Mouse (Mus musculus): ENCODE measurements at regions not wholly inside any gene's neighbourhood (a gene's known extent, or its start where the extent isn't known, plus 50 kb on each side); places are given as distances from the start of the nearest gene placed in this dataset.

DNA sequence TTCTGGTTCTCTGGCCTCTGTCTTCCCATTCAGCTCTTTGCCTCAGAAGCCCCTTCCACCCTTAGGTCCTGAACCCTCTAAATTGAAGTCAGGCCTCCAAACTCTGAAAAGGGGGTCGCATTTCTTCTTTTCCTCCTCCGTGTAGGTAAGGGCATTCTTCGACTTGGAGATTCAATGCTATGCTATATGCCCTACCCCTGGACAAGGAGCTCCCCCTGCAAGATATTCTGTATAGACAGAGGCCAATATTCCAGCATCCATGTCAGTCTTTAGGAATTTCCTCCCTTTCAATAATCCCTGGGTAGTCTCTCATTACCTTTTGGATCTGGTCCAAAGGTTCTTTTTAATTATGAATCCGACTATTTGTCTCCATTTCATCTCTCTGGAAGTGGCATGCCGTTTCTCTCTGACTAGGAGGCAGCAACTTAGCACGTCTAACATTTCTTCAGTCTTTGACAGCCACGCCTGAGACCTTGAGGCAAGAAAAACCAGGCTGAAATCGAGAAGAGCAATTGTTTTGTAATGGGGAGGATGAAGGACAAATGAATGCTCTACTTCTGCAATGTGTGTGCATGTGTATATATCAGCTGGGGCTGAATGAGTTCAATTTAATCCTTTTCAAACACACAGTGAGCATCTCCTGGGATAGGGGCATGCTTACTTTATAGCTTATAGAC lies 921.7 kb upstream of the Lrrc6 start:
- H3K36me3 ChIP-seq (replicated peaks; ENCODE audit: control insufficient read depth, insufficient read depth, low read depth, low read length) = no peaks in the 10 kb centered on the region
- no peak overlapping the region for H3K4me3 ChIP-seq (ENCODE audit: low read depth, low read length)
- WGBS = 58% methylated on average over 8 of the region's 8 CpGs
- no peaks in the 10 kb centered on the region for H3K27me3 ChIP-seq (ENCODE audit: control insufficient read depth, insufficient read depth, low read length)
- no peak overlapping the region for H3K4me2 ChIP-seq (ENCODE audit: low read depth, low read length)
- H3K27ac ChIP-seq (replicated peaks; ENCODE audit: low read depth, low read length) = no peak overlapping the region
- no peak overlapping the region for H3K9ac ChIP-seq (replicated peaks; ENCODE audit: low read length)
- ATAC-seq (replicated peaks; ENCODE audit: insufficient number of reproducible peaks, low FRiP score, low TSS enrichment, low read depth) (peak; percentile 65), DNase-seq (ENCODE audit: low spot score) (peak; percentile 51)
- H3K9me3 ChIP-seq (replicated peaks; ENCODE audit: control insufficient read depth, low read length) = no peaks in the 10 kb centered on the region
- H3K4me1 ChIP-seq (ENCODE audit: control insufficient read depth, insufficient read depth, low read length) = no peaks in the 10 kb centered on the region

DNA sequence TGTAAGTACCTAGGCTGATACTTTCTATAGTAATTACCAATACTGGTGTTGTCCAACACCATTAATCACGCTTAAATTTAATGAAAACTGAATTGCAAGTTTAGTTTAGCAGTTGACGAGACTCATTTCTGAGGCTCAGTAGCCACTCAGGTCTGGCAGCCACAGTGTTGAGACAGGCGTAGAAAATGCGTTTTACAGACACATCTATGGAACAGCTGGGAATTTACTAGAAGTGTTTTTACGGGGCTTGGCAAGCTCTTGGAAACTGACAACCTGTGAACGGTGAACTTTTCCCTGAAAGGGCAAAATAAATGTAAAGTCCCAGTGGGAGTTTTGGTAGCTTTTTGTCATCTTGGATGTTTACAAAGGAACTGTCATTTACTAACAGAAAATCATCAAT lies 920.1 kb upstream of the Lrrc6 start:
- 68% methylated on average over 6 of the region's 6 CpGs for WGBS

DNA sequence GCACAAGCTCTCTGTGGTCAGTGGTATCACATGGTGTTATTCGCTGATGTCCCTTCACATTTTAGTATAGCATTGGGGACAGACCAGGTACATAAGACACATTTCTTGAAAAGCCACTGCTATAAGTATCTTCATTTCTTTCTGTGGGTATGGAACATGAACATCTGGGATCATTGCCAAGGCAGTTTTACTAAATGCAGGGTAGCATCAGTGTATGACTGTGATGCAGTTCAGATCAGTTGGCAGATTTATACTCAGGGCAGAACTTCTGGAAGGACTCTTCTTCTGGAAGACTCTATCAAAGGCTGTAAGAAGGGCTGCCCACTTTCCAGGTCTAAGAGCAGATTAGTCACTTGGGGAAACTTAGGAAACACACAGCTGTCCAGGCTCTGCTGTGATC lies 919.0 kb upstream of the Lrrc6 start:
- Histone ChIP-seq H3K4me2 (ENCODE audit: low read depth, low read length) (no peak overlapping the region), H3K27ac (replicated peaks; ENCODE audit: low read depth, low read length) (no peak overlapping the region), H3K4me1 (ENCODE audit: control insufficient read depth, insufficient read depth, low read length) (no peaks in the 10 kb centered on the region), H3K9me3 (replicated peaks; ENCODE audit: control insufficient read depth, low read length) (no peaks in the 10 kb centered on the region), H3K27me3 (ENCODE audit: control insufficient read depth, insufficient read depth, low read length) (no peaks in the 10 kb centered on the region), H3K4me3 (ENCODE audit: low read depth, low read length) (no peak overlapping the region), H3K36me3 (replicated peaks; ENCODE audit: control insufficient read depth, insufficient read depth, low read depth, low read length) (no peaks in the 10 kb centered on the region), H3K9ac (replicated peaks; ENCODE audit: low read length) (no peak overlapping the region)
- DNase-seq (ENCODE audit: low spot score) (no peak), ATAC-seq (replicated peaks; ENCODE audit: insufficient number of reproducible peaks, low FRiP score, low TSS enrichment, low read depth) (no peak)
- 88% methylated on average over 1 of the region's 1 CpGs for WGBS

More for the DNA sequence above, 920.1 kb upstream of the Lrrc6 start:
- Histone ChIP-seq H3K4me1 (ENCODE audit: control insufficient read depth, insufficient read depth, low read length) (no peaks in the 10 kb centered on the region), H3K27ac (replicated peaks; ENCODE audit: low read depth, low read length) (no peak overlapping the region), H3K36me3 (replicated peaks; ENCODE audit: control insufficient read depth, insufficient read depth, low read depth, low read length) (no peaks in the 10 kb centered on the region), H3K4me3 (ENCODE audit: low read depth, low read length) (no peak overlapping the region), H3K9ac (replicated peaks; ENCODE audit: low read length) (no peak overlapping the region), H3K27me3 (ENCODE audit: control insufficient read depth, insufficient read depth, low read length) (no peaks in the 10 kb centered on the region), H3K4me2 (ENCODE audit: low read depth, low read length) (no peak overlapping the region), H3K9me3 (replicated peaks; ENCODE audit: control insufficient read depth, low read length) (no peaks in the 10 kb centered on the region)
- ATAC-seq (replicated peaks; ENCODE audit: insufficient number of reproducible peaks, low FRiP score, low TSS enrichment, low read depth) = no peak
- DNase-seq (ENCODE audit: low spot score) = no peak

DNA sequence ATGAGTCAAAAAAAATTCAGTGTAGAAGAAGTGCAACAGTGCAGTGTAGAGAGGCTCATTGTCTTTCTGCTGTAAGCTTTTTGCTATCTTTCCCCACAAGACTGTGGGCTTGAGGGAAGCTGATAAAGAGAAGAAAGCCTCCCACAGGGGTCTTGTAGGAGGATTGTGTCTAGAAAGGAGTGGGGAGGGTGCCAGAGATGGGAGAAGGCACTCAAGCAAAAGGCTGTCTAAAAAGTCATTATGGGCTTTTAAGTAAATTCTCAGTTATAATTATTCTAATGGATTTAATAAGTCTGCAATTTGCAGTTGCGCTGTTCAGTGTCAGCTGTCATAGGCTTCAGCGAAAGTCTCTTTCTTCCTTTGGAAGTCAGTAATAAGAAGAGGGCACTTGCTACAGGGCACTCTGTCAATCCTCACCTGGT lies 917.0 kb upstream of the Lrrc6 start:
- Histone ChIP-seq H3K27me3 (ENCODE audit: control insufficient read depth, insufficient read depth, low read length) (no peaks in the 10 kb centered on the region), H3K9me3 (replicated peaks; ENCODE audit: control insufficient read depth, low read length) (no peaks in the 10 kb centered on the region), H3K9ac (replicated peaks; ENCODE audit: low read length) (no peak overlapping the region), H3K4me1 (ENCODE audit: control insufficient read depth, insufficient read depth, low read length) (no peaks in the 10 kb centered on the region), H3K27ac (replicated peaks; ENCODE audit: low read depth, low read length) (no peak overlapping the region), H3K4me3 (ENCODE audit: low read depth, low read length) (no peak overlapping the region), H3K36me3 (replicated peaks; ENCODE audit: control insufficient read depth, insufficient read depth, low read depth, low read length) (no peaks in the 10 kb centered on the region), H3K4me2 (ENCODE audit: low read depth, low read length) (no peak overlapping the region)
- WGBS = 66% methylated on average over 2 of the region's 2 CpGs
- ATAC-seq (replicated peaks; ENCODE audit: insufficient number of reproducible peaks, low FRiP score, low TSS enrichment, low read depth) (no peak), DNase-seq (ENCODE audit: low spot score) (no peak)

DNA sequence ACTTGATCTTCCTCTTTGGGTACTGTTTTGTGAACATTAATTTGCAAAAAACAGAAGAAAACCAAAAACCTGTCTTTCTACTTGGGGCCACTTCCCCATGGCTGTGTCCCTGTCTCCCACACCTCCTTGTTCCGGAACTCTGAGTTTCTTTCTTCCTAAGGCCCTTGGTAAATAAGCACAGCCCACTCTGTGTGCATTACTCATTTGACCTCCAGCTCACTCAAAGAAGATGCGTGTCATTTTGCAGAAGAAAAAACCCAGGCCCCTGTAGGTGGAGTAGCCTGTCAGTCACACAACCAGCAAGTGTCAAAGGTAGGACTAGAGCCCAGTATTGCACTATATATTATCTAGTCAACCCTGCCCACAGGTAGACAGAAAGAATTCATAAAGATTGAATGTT lies 915.1 kb upstream of the Lrrc6 start:
- Histone ChIP-seq H3K27me3 (ENCODE audit: control insufficient read depth, insufficient read depth, low read length) (no peaks in the 10 kb centered on the region), H3K9ac (replicated peaks; ENCODE audit: low read length) (no peak overlapping the region), H3K4me2 (ENCODE audit: low read depth, low read length) (no peak overlapping the region), H3K4me3 (ENCODE audit: low read depth, low read length) (no peak overlapping the region), H3K36me3 (replicated peaks; ENCODE audit: control insufficient read depth, insufficient read depth, low read depth, low read length) (no peaks in the 10 kb centered on the region), H3K9me3 (replicated peaks; ENCODE audit: control insufficient read depth, low read length) (no peaks in the 10 kb centered on the region), H3K27ac (replicated peaks; ENCODE audit: low read depth, low read length) (no peak overlapping the region), H3K4me1 (ENCODE audit: control insufficient read depth, insufficient read depth, low read length) (no peaks in the 10 kb centered on the region)
- DNase-seq (ENCODE audit: low spot score) (no peak), ATAC-seq (replicated peaks; ENCODE audit: insufficient number of reproducible peaks, low FRiP score, low TSS enrichment, low read depth) (no peak)
- 79% methylated on average over 2 of the region's 2 CpGs for WGBS

DNA sequence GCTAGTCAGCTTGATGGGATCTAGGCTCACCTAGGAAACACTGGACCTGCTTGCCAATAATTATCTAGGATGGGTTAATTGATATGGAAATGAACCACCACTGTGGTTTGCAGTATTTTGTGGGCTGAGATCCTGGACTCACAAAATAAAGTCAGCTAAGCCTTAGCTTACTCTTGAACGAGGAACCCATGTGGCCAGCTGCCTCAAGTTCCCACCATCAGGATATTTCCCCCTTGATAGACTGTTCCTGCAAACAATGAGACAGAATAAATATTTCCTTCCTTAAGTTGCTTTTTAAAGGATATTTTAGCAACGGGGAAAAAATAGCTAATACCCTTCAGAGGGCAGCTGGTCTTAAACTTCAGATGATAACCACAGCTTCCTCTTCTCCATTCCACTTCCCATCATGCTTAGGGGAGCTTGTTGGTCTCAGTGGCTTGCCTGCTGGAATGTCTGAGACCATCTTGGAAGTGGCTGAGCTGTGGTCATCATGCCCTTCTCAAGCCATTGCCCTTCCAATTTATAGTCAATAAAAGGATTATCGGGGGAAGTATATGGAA lies 913.7 kb upstream of the Lrrc6 start:
- no peak overlapping the region for H3K9ac ChIP-seq (replicated peaks; ENCODE audit: low read length)
- no peaks in the 10 kb centered on the region for H3K36me3 ChIP-seq (replicated peaks; ENCODE audit: control insufficient read depth, insufficient read depth, low read depth, low read length)
- no peak overlapping the region for H3K4me2 ChIP-seq (ENCODE audit: low read depth, low read length)
- H3K27me3 ChIP-seq (ENCODE audit: control insufficient read depth, insufficient read depth, low read length) = no peaks in the 10 kb centered on the region
- 89% methylated on average over 3 of the region's 3 CpGs for WGBS
- no peak for ATAC-seq (replicated peaks; ENCODE audit: insufficient number of reproducible peaks, low FRiP score, low TSS enrichment, low read depth)
- no peaks in the 10 kb centered on the region for H3K9me3 ChIP-seq (replicated peaks; ENCODE audit: control insufficient read depth, low read length)
- no peak overlapping the region for H3K27ac ChIP-seq (replicated peaks; ENCODE audit: low read depth, low read length)
- no peak overlapping the region for H3K4me3 ChIP-seq (ENCODE audit: low read depth, low read length)
- H3K4me1 ChIP-seq (ENCODE audit: control insufficient read depth, insufficient read depth, low read length) = no peaks in the 10 kb centered on the region
- DNase-seq (ENCODE audit: low spot score) = no peak

DNA sequence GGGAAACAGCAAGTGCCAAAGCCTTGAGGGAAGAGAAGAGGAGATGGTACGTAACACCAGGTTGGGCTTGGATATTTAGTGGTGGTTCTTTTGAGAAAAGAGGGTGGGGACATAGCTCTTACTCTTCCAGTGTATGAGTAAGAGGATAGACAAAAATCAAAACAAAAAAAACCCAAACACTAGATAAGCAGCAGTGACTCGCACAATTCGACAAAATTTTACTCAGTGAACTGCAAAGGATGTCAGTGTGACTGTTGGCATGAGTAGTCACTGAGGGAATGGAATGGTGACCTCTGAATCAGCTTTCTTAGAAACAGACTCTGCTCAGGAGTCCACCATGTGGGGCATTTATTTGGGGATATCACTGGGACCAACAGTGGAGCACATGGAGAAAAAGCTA lies 912.9 kb upstream of the Lrrc6 start:
- H3K36me3 ChIP-seq (replicated peaks; ENCODE audit: control insufficient read depth, insufficient read depth, low read depth, low read length) = no peaks in the 10 kb centered on the region
- ATAC-seq (replicated peaks; ENCODE audit: insufficient number of reproducible peaks, low FRiP score, low TSS enrichment, low read depth) = no peak
- 88% methylated on average over 3 of the region's 3 CpGs for WGBS
- no peak for DNase-seq (ENCODE audit: low spot score)
- H3K9me3 ChIP-seq (replicated peaks; ENCODE audit: control insufficient read depth, low read length) = no peaks in the 10 kb centered on the region
- H3K27me3 ChIP-seq (ENCODE audit: control insufficient read depth, insufficient read depth, low read length) = no peaks in the 10 kb centered on the region
- no peak overlapping the region for H3K4me2 ChIP-seq (ENCODE audit: low read depth, low read length)
- H3K4me3 ChIP-seq (ENCODE audit: low read depth, low read length) = no peak overlapping the region
- no peaks in the 10 kb centered on the region for H3K4me1 ChIP-seq (ENCODE audit: control insufficient read depth, insufficient read depth, low read length)
- no peak overlapping the region for H3K9ac ChIP-seq (replicated peaks; ENCODE audit: low read length)
- H3K27ac ChIP-seq (replicated peaks; ENCODE audit: low read depth, low read length) = no peak overlapping the region

DNA sequence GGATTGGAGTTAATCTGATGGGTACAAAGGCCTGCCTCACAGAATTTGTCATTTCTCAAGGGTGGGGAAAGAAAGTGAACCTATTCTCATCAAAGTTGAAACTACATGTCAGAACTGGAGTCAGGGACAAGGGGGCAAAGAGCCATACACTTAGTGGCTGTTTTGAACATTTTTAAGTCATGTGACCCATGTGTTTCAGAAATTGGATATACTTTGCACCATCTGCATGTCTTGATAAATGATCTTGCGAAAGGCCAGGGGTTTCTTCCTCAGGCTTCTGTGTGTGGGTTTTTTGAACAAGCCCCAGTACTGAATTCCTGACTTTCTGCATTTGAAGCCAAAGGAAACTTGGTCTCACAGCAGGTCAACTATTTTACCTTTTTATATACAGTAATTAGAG lies 911.7 kb upstream of the Lrrc6 start:
- no peaks in the 10 kb centered on the region for H3K36me3 ChIP-seq (replicated peaks; ENCODE audit: control insufficient read depth, insufficient read depth, low read depth, low read length)
- no peaks in the 10 kb centered on the region for H3K4me1 ChIP-seq (ENCODE audit: control insufficient read depth, insufficient read depth, low read length)
- no peak overlapping the region for H3K27ac ChIP-seq (replicated peaks; ENCODE audit: low read depth, low read length)
- ATAC-seq (replicated peaks; ENCODE audit: insufficient number of reproducible peaks, low FRiP score, low TSS enrichment, low read depth) (no peak), DNase-seq (ENCODE audit: low spot score) (no peak)
- H3K4me3 ChIP-seq (ENCODE audit: low read depth, low read length) = no peak overlapping the region
- H3K27me3 ChIP-seq (ENCODE audit: control insufficient read depth, insufficient read depth, low read length) = no peaks in the 10 kb centered on the region
- H3K4me2 ChIP-seq (ENCODE audit: low read depth, low read length) = no peak overlapping the region
- 94% methylated on average over 1 of the region's 1 CpGs for WGBS
- no peaks in the 10 kb centered on the region for H3K9me3 ChIP-seq (replicated peaks; ENCODE audit: control insufficient read depth, low read length)
- no peak overlapping the region for H3K9ac ChIP-seq (replicated peaks; ENCODE audit: low read length)
